Mouse (Mus musculus): ENCODE data around the gene Slc46a3. TPM values are rescaled to one million over a fixed set of nuclear protein-coding genes. Genes with fewer than 3 reads are reported as not detected.
"Not testable (repeated sequence)": the region's sequence is repeated elsewhere in the genome, so short reads cannot be mapped to it uniquely, and the experiment has no call there.

Slc46a3 gene
- polyA plus RNA-seq, 1 experiment, result 50.4 TPM

DNA sequence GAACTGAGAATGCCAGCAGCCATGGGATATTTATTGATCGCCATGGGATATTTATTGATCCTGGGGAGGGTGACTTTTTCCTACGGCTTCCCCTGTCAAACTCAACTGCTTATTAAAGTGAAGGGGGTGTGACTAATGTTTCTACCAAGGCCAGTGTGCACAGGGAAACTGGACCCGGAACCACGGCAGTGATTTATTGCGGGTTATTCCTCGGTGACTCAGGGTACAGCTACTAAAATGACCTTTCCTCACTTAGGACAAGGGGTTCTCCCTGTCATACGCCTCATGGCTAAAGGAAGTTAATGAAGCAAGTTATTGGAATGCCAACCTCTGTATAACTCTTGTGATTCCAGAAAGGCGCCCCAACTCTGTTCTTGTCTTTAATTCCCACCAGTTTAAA lies 13.2 kb upstream of the Slc46a3 start:
- Histone ChIP-seq H3K4me1 (replicated peaks; ENCODE audit: control insufficient read depth, insufficient read depth, low read length) (no peaks in the 10 kb centered on the region), H3K4me3 (ENCODE audit: control insufficient read depth, insufficient read depth, low read length) (no peak overlapping the region), H3K27ac (ENCODE audit: control insufficient read depth, insufficient read depth, low read length) (no peak overlapping the region), H3K36me3 (ENCODE audit: control insufficient read depth, insufficient read depth, low read length) (no peaks in the 10 kb centered on the region), H3K27me3 (ENCODE audit: control insufficient read depth, insufficient read depth, low read length) (no peaks in the 10 kb centered on the region)
- 92% methylated on average over 8 of the region's 8 CpGs for WGBS
- TF ChIP-seq POLR2A (IDR thresholded peaks at IDR 0.05; ENCODE audit: control insufficient read depth, extremely low read depth, insufficient read depth, low read length, poor library complexity) (no peak), CTCF (IDR thresholded peaks at IDR 0.05; ENCODE audit: borderline replicate concordance, control insufficient read depth, extremely low read depth, insufficient read depth, low read length, poor library complexity) (no peak)
- DNase-seq, result no peak

DNA sequence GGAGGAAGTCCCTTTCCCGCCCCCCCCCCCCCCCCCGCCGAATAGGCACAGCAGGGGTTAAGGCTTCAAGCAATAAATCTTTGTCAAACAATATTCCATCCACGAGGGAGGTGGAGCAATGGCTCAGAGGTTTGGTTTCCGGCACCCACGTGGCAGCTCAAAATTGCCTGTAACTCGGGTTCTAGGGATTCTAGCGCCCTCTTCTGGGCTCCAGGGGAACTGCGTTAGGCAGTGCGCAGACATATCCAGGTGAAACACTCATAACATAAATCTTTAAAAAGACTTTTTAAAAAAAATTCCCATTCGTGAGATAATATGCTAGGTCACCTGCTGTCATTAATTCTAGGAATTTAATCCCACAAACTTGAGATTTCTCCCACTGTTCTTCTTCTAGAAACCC lies 12.5 kb upstream of the Slc46a3 start:
- TF ChIP-seq POLR2A (IDR thresholded peaks at IDR 0.05; ENCODE audit: control insufficient read depth, extremely low read depth, insufficient read depth, low read length, poor library complexity) (no peak), CTCF (IDR thresholded peaks at IDR 0.05; ENCODE audit: borderline replicate concordance, control insufficient read depth, extremely low read depth, insufficient read depth, low read length, poor library complexity) (0 out of 2 replicates have a peak, but pooled peaks have one; percentile 20)
- no peak overlapping the region for H3K4me3 ChIP-seq (ENCODE audit: control insufficient read depth, insufficient read depth, low read length)
- H3K27ac ChIP-seq (ENCODE audit: control insufficient read depth, insufficient read depth, low read length), result no peak overlapping the region
- no peak for DNase-seq
- no peaks in the 10 kb centered on the region for H3K36me3 ChIP-seq (ENCODE audit: control insufficient read depth, insufficient read depth, low read length)
- H3K27me3 ChIP-seq (ENCODE audit: control insufficient read depth, insufficient read depth, low read length), result no peaks in the 10 kb centered on the region
- WGBS, result 69% methylated on average over 11 of the region's 11 CpGs
- no peaks in the 10 kb centered on the region for H3K4me1 ChIP-seq (replicated peaks; ENCODE audit: control insufficient read depth, insufficient read depth, low read length)

DNA sequence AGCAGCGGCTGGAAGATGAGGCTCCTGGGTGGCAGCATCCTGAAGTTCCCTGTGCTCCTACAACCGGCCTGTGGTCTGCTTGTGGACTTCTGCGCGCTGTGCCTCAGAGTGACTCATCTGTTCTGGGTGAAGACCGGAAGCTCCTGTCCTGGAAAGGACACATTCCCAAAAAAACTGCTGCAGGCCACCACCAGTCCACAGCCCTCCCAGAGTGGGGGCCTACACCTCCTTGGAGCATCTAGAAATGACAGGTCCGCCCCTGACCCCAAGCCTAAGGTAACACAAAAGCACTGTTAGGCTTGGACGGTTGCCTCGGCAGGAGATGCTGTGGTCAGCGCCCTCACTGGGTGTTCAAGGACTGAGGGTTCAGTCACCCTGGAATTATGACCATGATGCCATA lies 8.6 kb upstream of the Slc46a3 start:
- Histone ChIP-seq H3K4me1 (replicated peaks; ENCODE audit: control insufficient read depth, insufficient read depth, low read length) (no peaks in the 10 kb centered on the region), H3K27me3 (ENCODE audit: control insufficient read depth, insufficient read depth, low read length) (no peaks in the 10 kb centered on the region), H3K4me3 (ENCODE audit: control insufficient read depth, insufficient read depth, low read length) (no peak overlapping the region), H3K27ac (ENCODE audit: control insufficient read depth, insufficient read depth, low read length) (no peak overlapping the region), H3K36me3 (ENCODE audit: control insufficient read depth, insufficient read depth, low read length) (no peaks in the 10 kb centered on the region)
- 94% methylated on average over 9 of the region's 9 CpGs for WGBS
- TF ChIP-seq POLR2A (IDR thresholded peaks at IDR 0.05; ENCODE audit: control insufficient read depth, extremely low read depth, insufficient read depth, low read length, poor library complexity) (no peak), CTCF (IDR thresholded peaks at IDR 0.05; ENCODE audit: borderline replicate concordance, control insufficient read depth, extremely low read depth, insufficient read depth, low read length, poor library complexity) (no peak)
- no peak for DNase-seq

DNA sequence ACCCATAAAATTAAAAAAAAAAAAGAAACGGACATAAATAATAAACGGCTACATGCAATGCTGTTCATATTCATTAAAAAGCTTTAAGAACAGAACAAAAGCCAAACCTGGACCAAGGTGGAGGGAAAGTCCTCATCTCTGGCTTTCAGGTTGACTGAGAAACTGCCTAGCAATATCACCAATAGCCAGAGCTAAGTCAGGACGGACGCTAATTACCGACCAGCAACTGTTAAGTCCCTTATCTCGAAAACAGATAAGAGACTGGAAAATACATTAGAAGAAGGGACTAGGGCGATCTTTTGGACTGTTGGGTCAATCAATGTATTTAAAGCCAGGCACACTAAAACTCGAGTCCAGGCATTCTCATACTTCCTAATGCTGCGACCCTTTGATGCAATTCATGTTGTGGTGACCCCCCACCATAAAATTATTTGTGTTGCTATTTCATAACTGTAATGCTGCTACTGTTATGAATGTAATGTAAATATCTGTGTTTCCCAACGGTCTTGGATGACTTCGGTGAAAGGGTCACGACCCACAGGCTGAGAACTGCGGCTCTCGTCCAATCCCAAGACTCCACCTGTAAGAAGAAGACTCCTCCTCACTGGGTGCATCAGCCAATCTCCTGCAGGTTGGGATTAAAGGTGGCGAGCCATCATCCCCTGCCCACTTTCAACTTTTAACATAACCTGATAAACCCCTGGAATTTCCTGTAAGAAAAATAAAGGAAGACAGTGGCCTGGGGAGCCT lies 7.6 kb upstream of the Slc46a3 start:
- Histone ChIP-seq H3K27me3 (ENCODE audit: control insufficient read depth, insufficient read depth, low read length) (no peaks in the 10 kb centered on the region), H3K36me3 (ENCODE audit: control insufficient read depth, insufficient read depth, low read length) (no peaks in the 10 kb centered on the region), H3K27ac (ENCODE audit: control insufficient read depth, insufficient read depth, low read length) (no peak overlapping the region), H3K4me1 (replicated peaks; ENCODE audit: control insufficient read depth, insufficient read depth, low read length) (no peaks in the 10 kb centered on the region), H3K4me3 (ENCODE audit: control insufficient read depth, insufficient read depth, low read length) (no peak overlapping the region)
- no peak for DNase-seq
- TF ChIP-seq POLR2A (IDR thresholded peaks at IDR 0.05; ENCODE audit: control insufficient read depth, extremely low read depth, insufficient read depth, low read length, poor library complexity), result no peak
- TF ChIP-seq CTCF (IDR thresholded peaks at IDR 0.05; ENCODE audit: borderline replicate concordance, control insufficient read depth, extremely low read depth, insufficient read depth, low read length, poor library complexity), result no peak
- 93% methylated on average over 15 of the region's 15 CpGs for WGBS

DNA sequence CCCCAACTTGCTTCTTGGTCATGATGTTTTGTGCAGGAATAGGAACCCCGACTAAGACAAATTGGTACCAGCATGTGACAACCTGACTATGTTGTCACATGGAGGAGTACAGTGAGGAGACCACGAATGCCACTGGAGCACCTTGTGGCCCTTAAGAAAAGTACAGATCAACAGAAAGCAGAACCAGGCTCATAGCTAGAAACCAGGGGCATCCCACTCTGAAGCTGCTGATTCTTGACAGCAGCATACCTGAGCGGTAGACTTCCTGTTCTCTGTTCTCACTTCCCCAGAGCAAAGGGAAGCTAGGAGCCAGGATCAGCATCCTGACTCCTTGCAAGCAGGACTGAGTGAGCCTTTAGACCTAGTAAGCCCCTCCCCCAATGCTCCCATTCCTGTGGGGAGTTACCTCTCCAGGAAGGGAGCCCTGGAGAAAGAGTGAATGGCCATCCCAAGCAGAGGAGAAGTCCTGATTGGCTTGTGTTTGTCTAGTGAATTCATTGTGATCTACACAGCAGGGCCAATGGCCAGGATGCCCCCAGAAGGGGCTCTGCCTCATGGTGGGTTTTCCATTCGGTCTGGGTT lies 4.4 kb upstream of the Slc46a3 start:
- no peaks in the 10 kb centered on the region for H3K36me3 ChIP-seq (ENCODE audit: control insufficient read depth, insufficient read depth, low read length)
- TF ChIP-seq POLR2A (IDR thresholded peaks at IDR 0.05; ENCODE audit: control insufficient read depth, extremely low read depth, insufficient read depth, low read length, poor library complexity), result no peak
- no peak for TF ChIP-seq CTCF (IDR thresholded peaks at IDR 0.05; ENCODE audit: borderline replicate concordance, control insufficient read depth, extremely low read depth, insufficient read depth, low read length, poor library complexity)

DNA sequence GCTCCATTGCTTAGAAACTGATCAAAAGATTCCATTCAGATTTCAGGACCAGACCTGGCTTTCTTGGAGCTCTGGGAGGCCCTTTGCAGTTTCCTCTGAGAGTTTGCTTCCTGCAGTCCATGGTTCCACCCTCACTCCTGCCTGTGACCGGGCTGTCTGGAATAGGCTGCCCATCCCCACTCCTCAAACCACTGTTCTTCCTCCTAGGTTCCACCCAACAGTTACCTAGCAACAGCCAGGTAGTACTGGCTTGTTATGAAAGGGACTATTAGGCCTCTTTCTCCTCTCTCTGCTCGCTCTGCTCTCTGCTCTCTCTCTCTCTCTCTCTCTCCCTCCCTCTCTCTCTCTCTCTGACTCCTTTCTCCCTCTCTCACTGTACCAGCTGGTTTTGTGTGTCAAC lies 3.6 kb upstream of the Slc46a3 start:
- peaks cover 11% of the 10 kb centered on the region for H3K4me1 ChIP-seq (replicated peaks; ENCODE audit: control insufficient read depth, insufficient read depth, low read length)
- no peak for DNase-seq
- 78% methylated on average over 2 of the region's 2 CpGs for WGBS

More for the DNA sequence above, 4.4 kb upstream of the Slc46a3 start:
- H3K4me1 ChIP-seq (replicated peaks; ENCODE audit: control insufficient read depth, insufficient read depth, low read length), result peaks cover 9% of the 10 kb centered on the region; the same call in 1 of the 2 replicates
- DNase-seq, result no peak
- H3K27ac ChIP-seq (ENCODE audit: control insufficient read depth, insufficient read depth, low read length), result no peak overlapping the region
- no peaks in the 10 kb centered on the region for H3K27me3 ChIP-seq (ENCODE audit: control insufficient read depth, insufficient read depth, low read length)
- 58% methylated on average over 4 of the region's 4 CpGs for WGBS
- H3K4me3 ChIP-seq (ENCODE audit: control insufficient read depth, insufficient read depth, low read length), result no peak overlapping the region

DNA sequence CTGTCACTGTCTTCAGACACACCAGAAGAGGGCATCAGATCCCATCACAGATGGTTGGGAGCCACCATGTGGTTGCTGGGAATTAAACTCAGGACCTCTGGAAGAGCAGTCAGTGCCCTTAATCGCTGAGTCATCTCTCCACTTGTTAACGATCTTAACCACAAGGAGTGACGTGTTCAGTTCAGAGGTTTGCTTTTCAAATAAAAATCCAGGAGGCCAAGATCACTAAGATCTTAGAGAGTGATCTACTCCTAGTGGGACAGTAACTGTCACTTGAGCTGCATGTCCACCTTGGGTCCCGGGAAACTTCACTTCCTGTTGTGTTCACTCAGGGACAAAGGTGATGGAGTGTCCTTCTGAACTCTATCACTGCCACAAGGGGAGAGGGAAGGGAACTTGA lies 1.9 kb upstream of the Slc46a3 start:
- peaks cover 11% of the 10 kb centered on the region for H3K4me1 ChIP-seq (replicated peaks; ENCODE audit: control insufficient read depth, insufficient read depth, low read length)
- WGBS, result 12% methylated on average over 4 of the region's 4 CpGs
- not testable (repeated sequence) for H3K27ac ChIP-seq (ENCODE audit: control insufficient read depth, insufficient read depth, low read length); H3K4me3 ChIP-seq (ENCODE audit: control insufficient read depth, insufficient read depth, low read length); H3K36me3 ChIP-seq (ENCODE audit: control insufficient read depth, insufficient read depth, low read length); H3K27me3 ChIP-seq (ENCODE audit: control insufficient read depth, insufficient read depth, low read length); DNase-seq

More for the DNA sequence above, 3.6 kb upstream of the Slc46a3 start:
- H3K4me3 ChIP-seq (ENCODE audit: control insufficient read depth, insufficient read depth, low read length), result no peak overlapping the region
- no peak overlapping the region for H3K27ac ChIP-seq (ENCODE audit: control insufficient read depth, insufficient read depth, low read length)
- H3K27me3 ChIP-seq (ENCODE audit: control insufficient read depth, insufficient read depth, low read length), result no peaks in the 10 kb centered on the region
- TF ChIP-seq CTCF (IDR thresholded peaks at IDR 0.05; ENCODE audit: borderline replicate concordance, control insufficient read depth, extremely low read depth, insufficient read depth, low read length, poor library complexity) (no peak), POLR2A (IDR thresholded peaks at IDR 0.05; ENCODE audit: control insufficient read depth, extremely low read depth, insufficient read depth, low read length, poor library complexity) (no peak)
- no peaks in the 10 kb centered on the region for H3K36me3 ChIP-seq (ENCODE audit: control insufficient read depth, insufficient read depth, low read length)
